Mouse (Mus musculus): ENCODE results near the gene Dip2b. TPM values are rescaled to one million over a fixed set of nuclear protein-coding genes. Genes with fewer than 3 reads are reported as not detected.
A peak's percentile ranks its signal among the peaks of the same experiment; 100 is the strongest.

Gene Dip2b
- polyA plus RNA-seq, 1 experiment, result 7.1 TPM

DNA sequence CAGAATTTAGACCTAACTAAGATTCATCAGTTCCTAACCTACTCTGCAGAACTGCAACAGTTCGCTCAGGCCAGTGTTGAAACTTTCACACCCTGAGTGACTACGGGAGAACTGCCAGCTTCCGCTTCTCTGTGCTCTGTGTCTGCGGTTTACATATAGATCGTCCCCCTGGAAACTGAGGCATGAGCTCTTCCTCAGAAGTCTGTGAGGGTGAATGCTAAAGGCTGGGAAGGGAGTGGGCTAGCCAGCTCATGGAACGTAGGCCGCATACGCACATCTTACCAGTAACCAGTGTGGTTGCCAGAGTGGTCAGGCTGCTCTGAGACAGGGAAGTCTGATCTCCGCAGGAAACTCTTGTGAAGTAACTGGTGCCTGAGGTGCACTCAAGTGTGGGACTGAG, 177.7 kb downstream of the Dip2b start:
- H3K4me3 ChIP-seq (replicated peaks; ENCODE audit: control insufficient read depth, low read depth, low read length), result peak overlapping the region; percentile 35
- peak overlapping the region; percentile 92 for H3K27ac ChIP-seq (ENCODE audit: control insufficient read depth, insufficient read depth, low read depth, low read length, poor library complexity)
- TF ChIP-seq CTCF (IDR thresholded peaks at IDR 0.05; ENCODE audit: control insufficient read depth, insufficient read depth, low read length) (no peak), POLR2A (IDR thresholded peaks at IDR 0.05; ENCODE audit: borderline replicate concordance, control insufficient read depth, low read depth, low read length) (no peak)
- H3K4me1 ChIP-seq (ENCODE audit: control insufficient read depth, insufficient read depth, low read length), result peaks cover 4% of the 10 kb centered on the region; the same call in 1 of the 2 replicates
- 52% methylated on average over 9 of the region's 9 CpGs for WGBS

DNA sequence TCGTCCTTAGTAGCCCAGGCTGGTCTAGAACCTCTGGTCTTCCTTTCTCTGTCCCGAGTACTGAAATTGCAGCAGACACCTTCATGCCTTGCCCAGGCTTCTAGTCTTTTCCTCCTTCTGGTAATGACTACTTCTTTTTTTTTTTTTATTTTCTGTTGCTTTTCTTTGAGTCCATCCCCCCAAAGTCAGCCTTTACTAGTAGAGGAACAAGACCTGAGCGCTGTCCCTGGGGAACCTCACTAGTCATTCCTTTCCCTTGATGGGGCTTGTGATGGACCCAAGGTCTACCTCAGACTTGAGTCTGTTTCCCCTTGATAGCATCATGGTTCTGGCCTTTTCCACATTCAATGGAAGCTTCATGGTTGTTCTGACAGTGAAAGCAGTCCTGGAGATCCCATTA, 179.6 kb downstream of the Dip2b start:
- Histone ChIP-seq H3K27ac (ENCODE audit: control insufficient read depth, insufficient read depth, low read depth, low read length, poor library complexity) (no peak overlapping the region), H3K4me1 (ENCODE audit: control insufficient read depth, insufficient read depth, low read length) (peaks cover 4% of the 10 kb centered on the region; the same call in 1 of the 2 replicates), H3K4me3 (replicated peaks; ENCODE audit: control insufficient read depth, low read depth, low read length) (no peak overlapping the region)
- TF ChIP-seq CTCF (IDR thresholded peaks at IDR 0.05; ENCODE audit: control insufficient read depth, insufficient read depth, low read length), result no peak
- no peak for TF ChIP-seq POLR2A (IDR thresholded peaks at IDR 0.05; ENCODE audit: borderline replicate concordance, control insufficient read depth, low read depth, low read length)
- WGBS, result 89% methylated on average over 3 of the region's 3 CpGs

DNA sequence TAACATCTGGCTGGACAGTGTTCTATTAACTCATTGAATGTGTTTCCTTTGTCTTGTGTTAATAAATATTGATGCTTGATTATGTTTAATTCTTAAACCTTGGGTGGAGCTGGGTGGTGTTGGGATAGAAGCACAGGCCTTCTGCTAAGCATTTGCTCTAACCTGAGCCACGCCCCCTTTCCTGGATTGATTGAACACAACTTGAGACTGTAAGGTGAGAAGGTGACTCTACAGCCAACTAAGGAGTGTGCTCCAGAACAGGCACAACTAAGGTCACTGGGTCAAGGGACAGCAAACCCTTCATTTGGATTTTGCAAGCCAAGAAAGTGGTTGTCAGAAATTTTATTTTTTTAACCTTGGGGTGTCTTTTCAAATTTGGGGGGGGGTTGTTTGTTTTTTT, 180.9 kb downstream of the Dip2b start:
- Histone ChIP-seq H3K27ac (ENCODE audit: control insufficient read depth, insufficient read depth, low read depth, low read length, poor library complexity) (no peak overlapping the region), H3K4me1 (ENCODE audit: control insufficient read depth, insufficient read depth, low read length) (peaks cover 4% of the 10 kb centered on the region; the same call in 1 of the 2 replicates), H3K4me3 (replicated peaks; ENCODE audit: control insufficient read depth, low read depth, low read length) (no peak overlapping the region)
- TF ChIP-seq CTCF (IDR thresholded peaks at IDR 0.05; ENCODE audit: control insufficient read depth, insufficient read depth, low read length) (no peak), POLR2A (IDR thresholded peaks at IDR 0.05; ENCODE audit: borderline replicate concordance, control insufficient read depth, low read depth, low read length) (no peak)
- 66% methylated on average over 1 of the region's 1 CpGs for WGBS

DNA sequence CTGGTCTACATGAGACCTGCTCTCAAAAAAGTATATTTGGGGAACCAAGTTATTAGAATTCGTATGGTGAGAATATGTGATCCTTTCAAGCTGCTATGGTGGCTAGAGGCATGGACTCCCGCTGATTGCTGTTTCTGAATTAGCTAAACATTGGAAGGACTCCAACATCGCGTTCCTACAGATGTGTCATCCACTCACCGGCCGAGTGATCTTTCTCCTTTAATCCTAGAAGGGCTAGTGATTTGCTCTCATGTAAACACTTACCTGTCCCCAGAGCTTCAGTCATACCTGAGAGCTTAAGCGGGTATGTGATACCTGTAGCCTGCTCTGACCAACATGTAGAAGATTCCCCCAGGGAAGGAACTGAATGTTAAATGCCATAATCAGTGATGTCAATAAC, 182.5 kb downstream of the Dip2b start:
- H3K4me3 ChIP-seq (replicated peaks; ENCODE audit: control insufficient read depth, low read depth, low read length), result no peak overlapping the region
- 86% methylated on average over 7 of the region's 7 CpGs for WGBS
- no peak for TF ChIP-seq CTCF (IDR thresholded peaks at IDR 0.05; ENCODE audit: control insufficient read depth, insufficient read depth, low read length)
- no peak for TF ChIP-seq POLR2A (IDR thresholded peaks at IDR 0.05; ENCODE audit: borderline replicate concordance, control insufficient read depth, low read depth, low read length)
- H3K27ac ChIP-seq (ENCODE audit: control insufficient read depth, insufficient read depth, low read depth, low read length, poor library complexity), result no peak overlapping the region
- peaks cover 2% of the 10 kb centered on the region; the same call in 1 of the 2 replicates for H3K4me1 ChIP-seq (ENCODE audit: control insufficient read depth, insufficient read depth, low read length)

DNA sequence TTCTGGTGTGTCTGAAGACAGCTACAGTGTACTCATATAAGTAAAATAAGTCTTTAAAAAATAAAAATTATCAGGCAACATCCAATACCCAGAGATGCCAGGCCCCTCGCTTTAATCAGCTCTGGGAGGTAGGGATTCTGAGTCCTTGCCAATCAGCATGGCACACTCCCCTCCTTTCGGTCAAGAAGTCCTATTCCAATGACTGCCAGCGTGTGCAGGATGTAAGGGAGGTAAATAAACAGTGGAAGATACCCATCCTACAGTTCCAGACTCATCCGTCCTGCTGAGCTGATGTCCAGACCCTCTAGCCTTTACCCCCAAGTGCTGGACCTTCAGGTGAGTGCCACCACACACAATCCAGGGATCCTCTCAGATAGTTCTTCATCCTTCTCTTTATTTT, 186.9 kb downstream of the Dip2b start:
- no peak overlapping the region for H3K4me3 ChIP-seq (replicated peaks; ENCODE audit: control insufficient read depth, low read depth, low read length)
- TF ChIP-seq CTCF (IDR thresholded peaks at IDR 0.05; ENCODE audit: control insufficient read depth, insufficient read depth, low read length), result no peak
- TF ChIP-seq POLR2A (IDR thresholded peaks at IDR 0.05; ENCODE audit: borderline replicate concordance, control insufficient read depth, low read depth, low read length), result no peak
- peaks cover 8% of the 10 kb centered on the region for H3K4me1 ChIP-seq (ENCODE audit: control insufficient read depth, insufficient read depth, low read length)
- H3K27ac ChIP-seq (ENCODE audit: control insufficient read depth, insufficient read depth, low read depth, low read length, poor library complexity), result no peak overlapping the region
- WGBS, result 86% methylated on average over 4 of the region's 4 CpGs

DNA sequence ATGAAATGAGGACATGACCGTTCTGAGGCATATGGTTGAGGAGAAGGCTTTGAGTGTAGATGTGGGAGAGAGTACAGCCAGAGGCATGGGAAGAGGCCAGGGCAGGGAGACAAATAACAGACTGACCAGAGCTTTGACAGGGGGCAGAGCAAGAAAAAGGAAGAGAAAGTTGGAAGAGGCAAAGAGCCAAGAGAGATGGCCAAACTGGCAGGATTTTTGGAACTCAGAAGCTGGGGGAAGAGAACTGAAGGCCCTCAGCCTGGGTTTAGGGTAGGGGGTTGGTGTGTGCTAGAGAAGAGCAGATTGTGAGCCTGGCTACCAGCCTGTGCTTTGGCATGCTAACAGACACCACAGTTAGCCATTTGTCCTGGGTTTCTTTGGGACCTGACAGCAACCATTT, 187.4 kb downstream of the Dip2b start:
- WGBS, result 87% methylated on average over 1 of the region's 1 CpGs
- Histone ChIP-seq H3K4me3 (replicated peaks; ENCODE audit: control insufficient read depth, low read depth, low read length) (no peak overlapping the region), H3K27ac (ENCODE audit: control insufficient read depth, insufficient read depth, low read depth, low read length, poor library complexity) (0 out of 2 replicates have a peak overlapping the region, but pooled peaks have one; percentile 27), H3K4me1 (ENCODE audit: control insufficient read depth, insufficient read depth, low read length) (peaks cover 8% of the 10 kb centered on the region)
- TF ChIP-seq CTCF (IDR thresholded peaks at IDR 0.05; ENCODE audit: control insufficient read depth, insufficient read depth, low read length), result no peak
- no peak for TF ChIP-seq POLR2A (IDR thresholded peaks at IDR 0.05; ENCODE audit: borderline replicate concordance, control insufficient read depth, low read depth, low read length)

DNA sequence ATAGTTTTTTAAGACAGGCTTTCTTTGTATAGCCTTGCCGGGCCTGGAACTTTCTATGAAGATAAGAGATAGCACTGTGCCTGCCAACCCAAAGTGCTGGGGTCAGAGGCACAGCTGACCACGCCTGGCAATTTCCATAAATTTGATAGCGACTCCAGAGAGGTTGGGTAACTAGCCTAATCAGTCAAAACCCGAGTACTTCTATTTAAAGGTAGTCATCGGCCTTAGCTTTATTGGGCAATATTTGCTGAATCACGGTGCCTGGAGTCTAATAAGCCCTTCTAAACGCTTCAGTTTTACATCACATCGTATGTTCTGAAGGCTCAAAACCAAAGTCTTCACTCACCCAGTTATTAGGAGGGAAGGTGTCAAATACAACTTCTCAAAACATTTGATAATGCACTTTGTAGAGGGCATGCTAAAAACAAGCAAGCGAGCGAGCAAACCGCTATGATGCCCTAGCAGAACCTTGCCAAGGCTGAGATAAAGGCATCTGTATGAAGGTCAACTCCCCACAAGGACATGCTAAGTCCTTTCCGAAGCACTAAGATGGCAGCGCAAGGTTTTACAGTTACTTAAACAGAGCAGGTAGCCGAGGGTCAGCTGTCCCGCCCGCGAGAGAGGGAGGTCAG, 188.7 kb downstream of the Dip2b start:
- Histone ChIP-seq H3K4me3 (replicated peaks; ENCODE audit: control insufficient read depth, low read depth, low read length) (peak overlapping the region; percentile 83), H3K27ac (ENCODE audit: control insufficient read depth, insufficient read depth, low read depth, low read length, poor library complexity) (peak overlapping the region; percentile 88), H3K4me1 (ENCODE audit: control insufficient read depth, insufficient read depth, low read length) (peaks cover 8% of the 10 kb centered on the region)
- WGBS, result 1% methylated on average over 17 of the region's 17 CpGs
- TF ChIP-seq CTCF (IDR thresholded peaks at IDR 0.05; ENCODE audit: control insufficient read depth, insufficient read depth, low read length) (no peak), POLR2A (IDR thresholded peaks at IDR 0.05; ENCODE audit: borderline replicate concordance, control insufficient read depth, low read depth, low read length) (no peak)

DNA sequence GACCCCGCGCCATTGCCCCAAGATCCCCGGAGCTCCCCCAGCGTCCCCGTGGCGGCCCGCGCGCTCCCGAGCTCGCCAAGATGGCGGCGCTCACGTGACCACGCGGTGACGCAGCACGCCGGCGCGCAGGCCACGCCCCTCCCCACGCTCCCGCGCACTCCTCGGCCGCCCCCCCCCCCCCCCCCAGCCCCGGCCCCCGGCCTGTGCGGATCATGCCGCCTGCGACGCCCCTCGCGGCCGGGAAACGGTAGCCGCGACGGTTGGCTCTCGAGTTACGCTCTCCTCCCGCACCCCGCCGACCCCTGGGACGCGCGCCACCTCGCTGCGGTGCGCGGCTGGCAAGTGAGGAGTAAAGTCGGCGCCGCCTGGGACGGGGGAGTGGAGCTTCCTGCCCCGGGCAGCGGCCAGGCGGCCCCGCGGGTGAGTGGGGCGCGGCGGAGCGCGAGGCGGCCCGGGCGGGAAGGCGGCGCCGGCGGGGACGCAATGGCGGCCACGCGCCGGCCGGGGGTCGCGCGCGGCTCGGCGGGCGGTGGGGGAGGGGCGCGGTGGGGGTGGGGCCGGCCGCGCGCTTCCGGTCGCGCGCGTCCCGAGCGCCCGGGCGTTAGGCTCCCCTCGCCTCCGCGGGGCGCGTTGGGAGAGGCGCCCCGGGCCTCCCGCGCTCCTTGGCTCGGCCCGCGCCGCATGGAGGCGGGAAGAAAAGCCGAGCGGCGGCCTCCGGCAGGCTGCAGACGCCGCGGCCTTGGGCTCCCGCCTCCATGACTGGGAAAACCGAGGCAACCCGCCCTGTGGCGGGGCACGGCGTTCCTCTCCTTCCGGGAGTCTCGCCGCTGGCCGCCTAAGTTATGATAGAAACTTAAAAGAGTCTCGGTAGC, 189.4 kb downstream of the Dip2b start, which contains the start of gene Atf1:
TSS of gene Atf1 (plus strand) at position 157 of the 872 bp plus-strand sequence.
- Histone ChIP-seq H3K4me3 (replicated peaks; ENCODE audit: control insufficient read depth, low read depth, low read length) (peak within 1 kb of the TSS; percentile 87), H3K27ac (ENCODE audit: control insufficient read depth, insufficient read depth, low read depth, low read length, poor library complexity) (peak within 1 kb of the TSS; percentile 100), H3K4me1 (ENCODE audit: control insufficient read depth, insufficient read depth, low read length) (peaks cover 8% of the 10 kb centered on the region)
- WGBS, result under 1% methylated on average over 77 of the region's 133 CpGs
- TF ChIP-seq POLR2A (IDR thresholded peaks at IDR 0.05; ENCODE audit: borderline replicate concordance, control insufficient read depth, low read depth, low read length) (peak; percentile 85; the same call in 1 of the 2 replicates), CTCF (IDR thresholded peaks at IDR 0.05; ENCODE audit: control insufficient read depth, insufficient read depth, low read length) (peak; percentile 15; the same call in 1 of the 2 replicates)
